Mouse (Mus musculus) cerebellum, postnatal 4 days (tissue): ENCODE measurements around the gene Ly6g5b.
"Not testable (repeated sequence)": the region's sequence is repeated elsewhere in the genome, so short reads cannot be mapped to it uniquely, and the experiment has no call there.

Experiments used
- DNase-seq, 2 experiments: peaks; one replicate each; pipeline ENCODE4 v3.0.0; 2022; ENCODE audit warnings: low spot score in 2 of 2, mixed read lengths in 1 of 2

The Ly6g5b gene

DNA sequence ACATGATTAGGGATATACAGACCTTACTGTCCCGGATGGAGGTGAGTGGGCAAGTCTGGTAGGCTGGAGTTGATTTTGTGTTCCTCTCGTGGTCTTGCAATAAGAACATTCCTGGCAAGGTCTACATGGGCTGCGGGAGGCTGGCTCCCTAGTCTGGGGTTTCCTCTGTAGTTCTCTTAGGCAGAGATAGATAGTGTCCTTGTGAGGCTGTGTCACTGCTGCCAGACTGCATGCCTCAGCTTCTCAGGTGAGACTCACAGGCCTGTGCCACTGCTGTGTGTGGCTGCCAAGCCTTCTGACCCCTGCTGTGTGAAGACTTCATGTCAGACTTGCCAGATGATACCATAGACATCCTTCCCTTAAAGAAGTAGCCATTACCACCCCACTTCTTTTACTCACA is 24.0 kb upstream of the Ly6g5b start:
- DNase-seq: no peak

DNA sequence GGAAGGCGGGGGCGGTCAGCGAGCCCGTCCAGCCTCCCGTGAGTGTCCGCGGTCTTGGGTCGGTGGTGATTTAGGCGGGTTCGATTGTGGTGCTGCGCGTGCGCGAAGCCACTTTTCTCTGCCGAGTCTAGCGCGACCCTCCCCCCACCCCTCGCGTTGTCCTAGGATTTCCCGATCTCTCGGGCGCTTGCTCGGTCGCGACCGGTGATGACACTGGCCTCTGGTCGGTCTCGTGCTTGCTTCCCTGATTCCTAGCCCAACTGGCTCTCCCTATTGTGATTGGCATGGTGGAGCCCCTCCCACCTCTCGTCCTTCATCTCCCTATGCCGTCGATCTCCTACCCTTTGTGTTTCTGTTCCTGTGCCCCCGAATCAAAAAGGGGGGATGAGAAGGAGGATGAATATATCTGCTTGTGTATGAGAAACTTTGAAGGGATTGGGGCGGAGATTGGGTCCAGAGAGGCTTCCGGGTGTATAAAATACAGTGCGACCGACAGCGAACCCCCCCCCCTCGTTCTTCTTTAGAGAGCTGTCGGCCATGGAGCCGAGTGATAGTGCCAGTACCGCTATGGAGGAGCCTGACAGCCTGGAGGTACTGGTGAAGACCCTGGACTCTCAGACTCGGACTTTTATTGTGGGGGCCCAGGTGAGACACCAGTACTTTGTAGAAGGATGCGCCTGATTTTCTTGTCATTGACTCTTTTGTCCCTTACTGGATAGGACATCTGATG is 20.5 kb upstream of the Ly6g5b start:
- DNase-seq: no peak

DNA sequence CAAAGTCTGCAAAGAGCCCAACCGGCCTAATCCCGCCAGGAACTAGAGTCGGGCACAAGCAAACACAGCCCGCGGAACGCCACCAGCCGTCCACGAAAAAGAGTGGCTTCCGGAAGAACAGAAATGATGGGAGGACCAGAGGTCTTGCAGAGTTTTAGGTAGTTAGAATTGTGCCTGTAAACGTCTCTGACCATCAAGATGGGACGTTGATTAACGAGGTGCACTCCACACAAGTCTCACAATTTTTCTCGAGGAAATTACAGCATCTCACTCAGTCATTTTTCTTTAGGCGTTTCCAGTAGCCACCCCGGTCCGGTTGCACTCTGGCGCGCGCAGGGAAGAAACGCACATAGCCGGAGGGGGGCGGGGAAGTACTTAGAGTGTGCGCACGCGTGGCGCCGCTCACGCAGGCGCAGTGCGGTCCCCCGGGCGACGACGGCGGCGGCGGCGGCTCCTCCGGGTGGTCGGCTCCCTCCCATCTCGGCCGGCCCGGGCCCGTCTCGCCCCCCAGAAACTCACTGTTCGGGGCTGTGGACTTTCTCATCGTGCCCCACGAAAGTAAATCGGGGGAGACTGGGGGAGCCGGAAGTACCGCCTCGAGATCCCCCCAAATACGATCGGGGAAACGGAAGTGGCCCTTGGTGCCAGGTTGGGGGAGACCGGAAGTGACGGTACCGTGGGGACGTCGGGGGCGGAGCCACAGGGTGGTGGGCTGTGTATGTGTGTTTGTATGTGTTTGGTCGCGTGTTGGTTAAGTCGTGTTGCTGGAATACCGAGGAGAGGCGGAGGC is 19.8 kb upstream of the Ly6g5b start, which contains the start of gene Bag6:
TSS of gene Bag6 (plus strand) at position 378 of the 790 bp plus-strand sequence.
- peak; percentile 84 to 96 for DNase-seq

DNA sequence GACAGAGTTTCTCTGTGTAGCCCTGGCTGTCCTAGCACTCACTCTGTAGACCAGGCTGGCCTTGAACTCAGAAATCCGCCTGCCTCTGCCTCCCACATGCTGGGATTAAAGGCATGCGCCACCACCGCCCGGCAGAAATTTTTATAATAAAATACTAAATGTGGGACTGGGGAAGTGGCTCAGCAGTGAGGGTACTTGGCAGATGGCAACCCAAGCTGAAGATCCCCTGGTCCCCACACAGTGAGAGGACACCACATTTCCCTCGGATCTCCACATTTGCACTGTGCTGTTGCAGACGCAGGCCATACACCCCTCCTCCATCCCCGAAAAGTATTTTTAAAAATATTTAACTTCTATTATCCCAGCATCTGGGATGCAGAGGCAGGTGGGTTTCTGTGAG is 18.3 kb upstream of the Ly6g5b start:
- DNase-seq: no peak

DNA sequence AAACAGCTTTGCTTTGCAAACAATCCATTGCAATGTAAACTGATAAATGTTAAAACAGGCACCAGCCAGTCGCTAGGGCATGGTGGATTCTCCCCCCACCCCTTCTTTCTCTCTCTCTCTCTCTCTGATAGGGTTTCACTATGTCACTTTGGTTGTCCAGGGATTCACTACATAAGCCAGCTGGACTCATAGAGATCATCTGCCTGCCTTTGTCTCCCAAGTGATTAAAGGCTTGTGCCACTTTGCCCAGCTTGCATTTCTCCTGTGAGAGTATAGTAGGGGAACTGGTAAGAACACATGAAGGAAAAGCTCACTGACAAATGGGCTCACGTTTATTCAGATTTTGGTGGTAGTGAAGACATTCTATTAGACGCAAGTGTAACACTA is 16.9 kb upstream of the Ly6g5b start:
- no peak for DNase-seq

DNA sequence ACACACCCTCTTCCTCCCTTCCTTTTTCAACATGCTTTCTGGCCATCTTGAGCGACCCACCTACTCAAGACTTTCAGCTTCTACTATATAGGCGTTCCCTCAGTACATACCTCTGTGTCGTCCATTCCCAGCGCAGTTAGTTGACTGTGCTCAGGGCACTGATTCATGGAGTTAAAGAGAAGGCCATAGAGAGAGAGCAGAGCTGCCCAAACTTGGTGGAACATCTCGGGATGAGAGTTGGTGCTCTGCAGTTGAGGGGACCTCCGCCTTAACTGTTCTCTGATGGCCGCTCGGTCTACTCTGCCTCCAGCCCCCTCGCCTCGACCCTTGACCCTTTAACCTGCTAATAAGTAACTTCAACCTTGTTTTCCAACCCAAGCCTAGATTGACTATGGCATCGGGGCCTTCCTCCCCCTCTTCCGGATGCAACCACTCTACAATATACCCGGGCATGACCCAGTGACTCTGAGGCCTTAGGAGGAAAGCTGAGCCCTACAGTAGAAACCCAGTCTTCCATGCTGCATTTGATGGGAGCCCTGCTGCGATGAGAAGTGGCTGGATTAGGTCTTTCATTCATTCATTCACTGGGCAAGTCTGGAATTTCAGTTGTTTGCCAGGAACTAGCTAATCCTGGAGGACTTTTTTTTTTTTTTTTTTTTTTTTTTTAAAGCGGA is 16.4 kb upstream of the Ly6g5b start, which contains the start of gene Apom:
TSS of gene Apom (minus strand) at position 551 of the 674 bp plus-strand sequence.
- no peak for DNase-seq

DNA sequence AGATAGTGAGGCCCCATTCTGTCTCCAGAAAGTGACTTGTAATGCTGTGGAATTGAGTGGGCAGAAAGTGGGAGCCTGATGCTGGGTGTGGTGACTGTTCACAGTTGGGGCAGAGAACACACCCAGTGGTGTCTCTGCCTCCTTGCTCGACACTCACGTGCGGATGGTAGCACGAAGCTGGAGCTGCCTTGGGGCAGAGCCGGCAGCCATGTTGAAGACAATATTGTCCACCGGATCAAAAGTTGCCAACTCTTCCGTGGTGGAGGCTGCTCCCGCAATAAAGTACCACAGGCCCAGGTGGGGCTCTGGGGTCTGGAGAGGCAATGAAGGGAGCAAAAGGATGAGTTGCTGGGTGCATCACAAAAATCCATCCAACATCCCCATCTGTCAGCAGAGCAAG is 15.8 kb upstream of the Ly6g5b start:
- no peak for DNase-seq

DNA sequence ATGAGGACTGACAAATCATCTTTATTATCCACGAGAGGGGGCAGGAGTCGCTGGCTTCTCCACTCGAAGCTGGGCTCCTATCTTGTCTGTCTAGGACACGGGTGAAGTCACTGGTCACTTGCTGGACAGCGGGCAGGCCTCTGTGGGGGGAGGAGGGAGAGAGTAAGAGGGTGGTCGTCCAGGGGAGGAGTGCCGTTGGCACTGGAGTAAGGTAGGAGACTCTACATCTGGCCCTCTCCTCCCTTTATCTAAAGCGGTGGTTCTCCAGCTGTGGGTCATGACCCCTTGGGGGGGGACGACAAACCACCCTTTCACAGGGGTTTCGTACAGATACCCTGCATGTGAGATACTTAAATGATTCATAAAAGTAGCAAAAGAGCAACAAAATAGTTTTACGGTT is 13.8 kb upstream of the Ly6g5b start:
- DNase-seq: no peak

DNA sequence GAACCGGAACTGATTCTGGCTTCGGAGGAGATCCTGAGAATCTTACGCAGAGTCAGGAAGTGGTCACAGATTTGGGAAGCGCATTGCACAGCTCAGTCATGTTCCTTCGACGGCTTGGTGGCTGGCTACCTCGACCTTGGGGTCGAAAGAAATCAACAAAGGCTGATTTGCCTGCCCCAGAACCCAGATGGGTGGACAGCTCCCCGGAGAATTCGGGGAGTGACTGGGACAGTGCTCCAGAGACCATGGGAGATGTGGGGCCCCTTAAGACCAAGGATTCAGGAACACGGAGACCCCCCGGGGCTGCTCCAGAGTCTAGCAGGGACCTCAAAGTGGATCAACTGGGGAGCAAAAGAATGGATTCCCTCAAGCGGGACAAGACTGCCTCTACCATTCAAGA is 11.8 kb upstream of the Ly6g5b start:
- DNase-seq: no peak

DNA sequence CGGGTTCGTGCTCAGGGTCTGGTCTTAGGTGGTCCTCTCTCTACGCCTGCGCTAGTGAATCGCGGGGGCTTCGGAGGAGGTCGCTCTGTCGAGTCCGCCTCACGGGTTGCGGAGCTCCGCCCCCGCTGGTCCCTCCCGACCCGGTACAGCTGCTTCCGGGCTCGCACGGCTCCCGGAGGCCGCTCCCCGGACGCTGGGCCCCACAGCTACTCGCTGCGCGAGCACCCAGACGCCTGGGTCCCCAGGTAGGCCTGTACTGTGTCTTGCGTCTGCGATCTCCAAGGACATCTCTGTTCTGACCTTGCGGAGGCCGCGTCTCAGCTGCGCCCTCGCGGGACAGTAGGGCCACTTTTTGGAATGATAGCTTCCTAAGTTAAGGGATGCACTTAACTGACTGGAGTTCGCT is 11.0 kb upstream of the Ly6g5b start, which contains the start of gene D17H6S53E:
TSS of gene D17H6S53E (plus strand) at position 168 of the 406 bp plus-strand sequence.
- peak; percentile 52 to 61 for DNase-seq

DNA sequence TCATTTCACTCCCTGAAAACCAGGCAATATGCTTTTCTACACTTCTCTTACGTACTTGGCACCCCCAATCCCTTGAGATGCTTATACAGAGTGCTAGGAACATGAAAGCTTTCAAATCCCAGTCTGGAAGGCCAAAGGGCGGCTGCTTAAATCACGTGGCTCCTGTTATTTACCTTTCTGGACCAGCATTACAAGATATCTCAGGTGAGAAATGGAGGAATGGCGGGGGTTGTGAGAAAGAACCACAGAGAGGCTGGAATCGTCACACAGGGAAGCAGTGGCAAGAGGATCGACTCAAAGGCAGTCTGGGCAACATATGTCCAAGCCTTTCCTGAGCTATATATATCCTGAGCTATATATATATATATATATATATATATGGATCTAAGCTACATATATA is 10.3 kb upstream of the Ly6g5b start:
- no peak for DNase-seq

DNA sequence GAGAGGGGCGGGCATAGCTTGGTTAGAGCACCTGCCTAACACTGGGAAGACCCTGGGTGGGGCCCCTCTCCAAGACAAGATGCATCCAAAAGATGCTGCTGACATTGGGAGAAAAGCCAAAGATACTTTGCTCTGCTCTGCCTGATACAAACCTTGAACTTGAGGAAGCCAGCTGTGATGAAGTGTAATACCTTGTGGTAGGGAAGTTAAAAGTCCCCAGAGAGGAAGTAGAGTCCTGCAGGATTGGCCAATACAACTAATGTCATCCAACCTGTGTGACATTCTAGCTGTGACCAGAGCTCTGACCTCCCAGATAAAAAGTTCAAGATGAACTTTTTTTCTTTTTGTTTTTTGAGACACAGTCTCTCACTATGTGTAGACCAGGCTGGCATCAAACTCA is 9.9 kb upstream of the Ly6g5b start:
- DNase-seq: no peak

DNA sequence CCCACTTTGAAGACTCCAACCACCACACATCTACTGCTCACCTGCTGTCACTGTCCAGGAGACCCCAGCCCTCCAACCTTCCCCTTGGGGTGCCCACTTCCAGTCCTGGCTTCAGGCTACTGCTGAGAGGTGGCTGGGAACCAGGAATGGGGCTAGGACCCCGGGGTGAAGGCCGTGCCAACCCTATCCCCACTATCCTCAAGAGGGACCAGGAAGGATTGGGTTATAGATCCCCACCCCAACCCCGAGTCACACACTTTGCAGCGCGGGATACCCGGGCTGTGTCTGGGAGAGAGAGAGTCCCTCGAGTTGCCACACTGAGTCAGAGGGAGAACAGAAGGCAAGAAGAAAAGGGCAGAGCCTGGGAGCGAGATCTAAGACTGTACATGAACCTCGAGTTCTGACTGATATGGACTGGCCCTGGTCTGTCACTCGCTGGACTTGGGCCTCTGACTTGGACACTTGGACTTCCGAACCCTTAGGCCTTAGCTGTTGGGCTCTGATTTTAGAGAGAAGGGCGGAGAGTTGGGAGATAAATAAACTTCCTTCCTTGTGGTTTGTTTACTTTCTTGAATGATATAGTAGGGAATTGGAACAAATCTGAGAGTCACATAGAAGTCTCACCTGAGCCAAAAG is 9.2 kb upstream of the Ly6g5b start:
- DNase-seq: not testable (repeated sequence)

DNA sequence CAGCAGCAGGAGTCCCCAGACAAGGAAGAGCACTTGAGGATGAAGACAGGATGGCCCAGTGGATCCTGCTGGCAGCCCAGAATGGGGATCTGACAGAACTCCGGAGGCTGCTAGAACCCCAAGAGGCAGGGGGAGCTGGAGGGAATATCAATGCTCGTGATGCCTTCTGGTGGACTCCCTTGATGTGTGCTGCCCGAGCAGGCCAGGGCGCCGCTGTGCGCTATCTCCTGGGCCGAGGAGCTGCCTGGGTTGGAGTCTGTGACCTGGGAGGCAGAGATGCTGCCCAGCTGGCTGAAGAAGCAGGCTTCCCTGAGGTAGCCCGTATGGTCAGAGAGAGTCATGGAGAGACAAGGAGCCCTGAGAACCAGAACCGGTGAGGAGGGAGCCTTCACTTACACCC is 8.1 kb upstream of the Ly6g5b start:
- not testable (repeated sequence) for DNase-seq

DNA sequence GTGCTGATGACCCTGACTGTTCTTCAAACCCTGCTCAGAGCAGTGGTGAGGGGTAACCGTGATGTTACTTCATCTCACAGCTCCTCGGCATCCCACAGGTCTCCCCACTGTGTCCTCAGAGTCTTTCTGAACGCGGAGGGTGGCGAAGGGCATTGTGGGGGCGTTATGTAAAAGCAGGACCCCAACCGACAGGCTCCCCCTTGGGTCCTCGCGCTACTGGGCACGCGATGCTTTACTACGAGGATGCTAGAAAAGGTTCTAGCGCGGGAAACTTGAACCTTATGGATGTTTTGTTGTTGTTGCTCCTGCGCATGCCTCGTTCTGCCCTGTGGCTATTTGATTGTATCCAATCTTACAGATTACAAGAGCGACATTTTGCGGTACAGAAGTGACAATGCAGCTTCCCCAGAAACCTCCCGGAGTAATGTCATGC is 6.7 kb upstream of the Ly6g5b start, which contains the start of gene Csnk2b:
TSS of gene Csnk2b (minus strand) at position 183 of the 433 bp plus-strand sequence.
- peak in 1 of 2 experiments; percentile 58 for DNase-seq

DNA sequence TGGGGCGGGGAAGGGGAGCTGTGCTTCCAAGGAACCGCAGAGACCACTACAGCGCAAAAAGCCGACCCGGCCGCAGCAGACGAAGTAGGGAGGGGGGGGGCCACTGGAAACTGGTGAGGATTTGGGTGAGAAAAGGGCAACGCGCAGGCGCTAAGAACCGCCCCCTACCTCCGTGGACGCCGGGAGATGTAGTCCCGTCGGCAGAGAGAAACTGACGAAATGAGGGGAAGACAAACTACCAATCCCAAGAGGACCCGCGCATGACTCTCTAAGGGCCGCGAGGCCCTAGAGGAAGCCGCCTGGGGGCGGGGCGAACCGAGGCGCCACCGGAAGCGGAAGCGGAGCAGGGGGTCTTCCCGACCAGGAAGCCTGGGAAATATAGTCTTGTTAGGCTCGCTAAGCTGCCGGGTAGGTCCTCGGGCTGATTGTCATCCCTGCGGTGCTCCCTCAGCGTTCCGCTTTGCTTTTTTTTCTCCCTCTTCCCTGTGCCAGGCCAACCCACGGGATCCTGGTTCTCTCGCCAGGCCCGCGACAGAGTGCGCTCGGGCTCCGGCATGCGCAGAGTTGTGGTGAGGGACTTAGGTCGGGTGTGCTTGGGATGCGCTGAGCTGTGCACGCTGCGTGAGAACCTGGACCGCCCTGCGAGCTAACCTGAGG is 6.0 kb upstream of the Ly6g5b start, which contains the start of gene Gpank1:
TSS of gene Gpank1 (plus strand) at position 313 of the 657 bp plus-strand sequence.
- DNase-seq: peak; percentile 91 to 97

DNA sequence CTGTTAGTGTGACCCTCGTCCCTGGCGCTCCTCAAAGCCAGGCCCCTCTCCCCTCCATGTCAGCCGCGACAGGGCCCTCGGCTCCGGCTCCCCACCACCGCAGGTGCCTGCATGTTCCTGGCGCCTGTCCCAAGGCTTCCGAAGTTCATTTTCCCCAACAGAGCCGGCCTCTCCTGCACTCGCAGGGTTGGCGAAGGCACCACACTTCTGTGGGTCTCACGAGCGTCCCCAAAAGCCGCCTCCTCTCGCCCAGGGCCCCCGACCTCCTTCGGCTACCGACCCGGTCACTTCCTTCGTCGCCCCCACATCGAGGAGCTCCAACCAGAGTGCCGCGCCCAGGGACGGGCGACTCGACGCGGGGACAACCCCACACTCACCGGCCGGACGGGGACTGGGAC is 5.5 kb upstream of the Ly6g5b start:
- no peak for DNase-seq

DNA sequence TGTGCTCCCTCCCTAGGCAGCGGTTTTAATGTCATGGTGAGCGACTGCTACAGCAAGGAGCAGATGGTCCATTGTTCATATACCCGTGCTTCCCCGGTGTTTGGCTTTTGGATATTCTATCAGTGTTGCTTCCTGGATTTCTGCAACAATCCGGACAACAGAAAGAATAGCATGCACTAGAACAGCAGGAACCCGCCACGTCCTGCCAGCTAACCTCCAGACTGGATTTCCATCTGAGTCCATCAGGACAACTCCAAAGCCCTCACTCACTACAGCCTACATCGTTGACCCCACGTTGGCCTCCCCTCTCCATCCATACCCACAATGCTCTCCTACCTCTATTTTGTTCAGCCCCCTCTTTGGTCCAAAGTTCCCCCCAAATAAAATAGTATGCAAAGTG is 3.5 kb downstream of the Ly6g5b start:
- DNase-seq: no peak

DNA sequence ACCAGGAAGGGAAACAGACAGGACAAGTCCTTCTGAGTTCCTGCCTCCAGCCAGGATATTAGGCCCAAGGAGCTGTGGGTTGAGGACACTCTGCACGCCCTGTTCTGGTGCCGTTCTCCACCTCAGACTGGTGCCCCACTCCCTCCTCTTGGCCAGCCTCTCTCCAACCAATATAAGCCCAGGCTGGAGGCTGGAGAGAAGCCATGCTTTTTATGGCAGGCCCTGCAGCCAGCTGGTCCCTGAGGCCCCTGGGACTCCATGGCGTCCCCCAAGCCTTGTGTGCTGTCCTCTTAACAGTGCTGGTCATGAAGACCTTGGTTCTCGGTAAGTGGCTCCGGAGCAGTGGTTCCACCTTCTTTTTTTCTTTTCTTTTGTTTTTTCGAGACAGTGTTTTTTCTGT is 7.1 kb downstream of the Ly6g5b start, which contains the start of gene Ly6g5c:
TSS of gene Ly6g5c (plus strand) at position 183 of the 400 bp plus-strand sequence.
- peak in 1 of 2 experiments; percentile 46 for DNase-seq

DNA sequence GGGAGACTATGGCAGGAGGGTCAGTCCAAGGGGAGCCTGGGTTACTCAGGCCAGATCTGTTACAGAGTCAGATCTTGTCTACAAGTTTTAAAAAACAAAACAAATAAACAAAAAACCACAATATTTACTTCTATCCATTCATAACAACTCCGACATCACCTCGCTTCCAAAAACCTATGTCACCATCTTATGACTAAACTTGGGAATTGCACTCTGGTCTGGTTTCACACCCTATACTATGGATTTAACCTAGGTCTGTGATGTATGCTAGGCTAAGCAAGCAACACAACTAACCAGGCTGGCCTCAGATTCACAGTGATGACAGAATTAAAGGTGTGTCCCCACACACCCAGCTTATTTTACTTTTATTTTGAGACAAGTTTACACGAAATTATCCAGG is 8.7 kb downstream of the Ly6g5b start:
- no peak for DNase-seq
